Mouse (Mus musculus): ENCODE measurements around the gene Cttn.

Gene Cttn

GRCm38 (mm10) chr7:144470545-144471059, at the start of gene Cttn:
Cttn (minus strand) TSS chr7:144471009.
- DNase-seq (ENCODE audit: low read depth in 2 of 2, low spot score in 2 of 2): no peak

GRCm38 (mm10) chr7:144519852-144520251, 49.0 kb upstream of the Cttn start:
- DNase-seq (ENCODE audit: low read depth in 2 of 2, low spot score in 2 of 2): no peak

DNA sequence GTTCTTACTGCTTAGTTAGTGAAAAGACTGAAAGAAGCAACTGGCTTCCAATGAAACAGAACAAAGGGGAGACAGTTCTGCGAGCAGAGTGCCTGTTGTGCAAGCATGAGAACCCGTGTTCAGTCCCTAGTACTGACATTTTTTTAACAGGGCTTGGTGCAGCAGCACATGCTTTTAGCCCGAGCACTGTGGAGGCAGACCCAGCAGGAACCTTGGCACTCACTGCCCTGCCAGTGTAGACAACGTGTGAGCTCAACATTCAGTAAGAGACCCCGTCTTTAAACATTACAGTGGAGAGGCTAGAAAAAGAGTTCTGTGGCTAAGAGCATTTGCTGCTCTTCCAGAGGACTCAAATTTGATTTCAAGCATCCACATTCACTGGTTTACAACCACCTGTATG, 45.9 kb upstream of the Cttn start:
- DNase-seq (ENCODE audit: low read depth in 2 of 2, low spot score in 2 of 2): no peak

- no peak for DNase-seq (ENCODE audit: low read depth in 2 of 2, low spot score in 2 of 2)
Observed at GRCm38 (mm10) chr7:144509090-144509489, 38.3 kb upstream of the Cttn start.

DNA sequence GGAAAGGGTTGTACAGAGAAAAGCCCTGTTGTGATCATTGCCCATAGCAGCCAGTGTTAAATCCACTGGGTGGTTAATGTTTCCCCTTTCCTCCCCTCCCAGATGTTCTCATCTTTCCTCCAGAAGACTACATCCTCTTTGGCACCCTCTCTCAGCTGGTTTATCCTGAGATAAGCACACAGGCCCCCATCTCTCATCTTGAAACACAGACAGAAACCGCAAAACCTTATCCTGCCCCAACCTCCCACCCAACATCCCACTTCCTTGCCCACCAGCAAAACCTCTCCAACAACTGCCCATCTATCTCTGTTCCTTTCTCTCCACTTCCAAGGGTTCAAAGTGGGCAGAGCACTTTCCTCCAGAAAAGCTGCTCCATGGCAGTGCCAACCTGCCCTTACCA, 36.0 kb upstream of the Cttn start:
- no peak for DNase-seq (ENCODE audit: low read depth in 2 of 2, low spot score in 2 of 2)

DNA sequence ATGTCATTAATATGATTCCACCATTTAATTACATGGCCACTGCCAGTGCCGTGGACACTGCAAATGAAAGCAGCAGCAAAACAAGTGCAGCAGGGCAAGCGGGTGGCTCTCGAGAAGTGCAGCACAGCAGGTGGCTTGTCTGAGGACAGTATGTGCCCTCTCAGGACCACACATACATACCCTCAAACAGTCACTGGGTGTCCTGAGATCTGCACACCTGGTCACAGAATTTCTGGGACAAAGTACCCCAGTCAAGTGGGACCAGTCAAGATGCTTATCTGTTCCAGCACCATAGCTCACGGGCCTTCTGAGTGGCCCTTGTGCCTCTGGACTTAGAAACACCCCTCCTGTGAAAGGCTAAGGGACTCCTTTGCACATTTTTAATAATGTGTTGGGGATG, 33.1 kb upstream of the Cttn start:
- DNase-seq (ENCODE audit: low read depth in 2 of 2, low spot score in 2 of 2): no peak

DNA sequence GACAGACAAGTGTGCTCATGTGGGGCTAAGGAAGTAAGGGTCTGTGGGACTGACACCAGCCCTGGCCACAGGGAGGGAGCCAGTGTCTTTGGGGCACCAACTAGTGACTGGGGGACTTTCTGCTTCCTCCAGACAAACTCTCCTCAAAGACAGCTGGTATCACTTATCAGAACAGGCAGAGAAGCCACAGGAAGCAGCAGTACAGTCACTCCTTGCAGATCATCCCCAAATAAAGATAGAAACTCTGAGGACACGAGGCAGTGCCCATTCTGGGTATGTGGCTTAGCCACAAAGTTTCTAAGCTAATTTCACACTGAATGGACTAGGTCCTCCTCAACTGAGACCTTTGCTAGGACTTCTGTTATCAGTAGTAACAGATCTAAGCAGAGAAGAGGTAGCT, 22.1 kb upstream of the Cttn start:
- no peak for DNase-seq (ENCODE audit: low read depth in 2 of 2, low spot score in 2 of 2)

DNA sequence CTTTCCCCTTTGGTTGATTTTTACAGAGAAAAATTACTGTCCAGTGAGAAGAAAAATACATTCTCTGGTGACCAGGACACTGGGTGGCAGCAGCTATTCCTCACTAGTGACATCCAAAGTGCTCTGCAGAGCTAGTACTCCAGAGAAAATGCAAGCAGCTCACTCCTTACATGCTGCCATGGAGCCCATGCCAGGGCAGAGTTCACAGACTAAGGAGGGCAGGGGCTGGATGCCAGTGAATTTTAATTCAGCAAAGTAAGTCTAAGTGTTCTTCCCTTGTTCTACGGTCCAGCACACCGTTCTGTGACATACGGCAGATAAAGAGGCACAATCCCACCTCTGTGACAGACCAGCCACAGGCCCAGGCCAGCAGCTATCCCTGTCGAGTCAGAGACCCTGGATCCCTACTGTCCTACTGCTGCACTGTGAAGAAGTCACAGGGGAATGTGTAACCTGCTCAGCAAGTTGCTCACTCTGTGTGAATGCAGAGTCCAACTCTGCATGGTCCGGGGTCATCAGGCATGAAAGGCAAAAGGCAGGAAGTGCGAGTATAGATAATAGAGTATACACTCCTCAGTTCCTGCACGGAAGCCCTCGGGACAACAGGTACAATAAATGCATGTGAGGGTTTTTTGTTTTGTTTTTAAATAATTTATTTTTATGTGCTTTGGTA, 19.5 kb upstream of the Cttn start:
- DNase-seq (ENCODE audit: low read depth in 2 of 2, low spot score in 2 of 2): no peak

GRCm38 (mm10) chr7:144489067-144489774, 18.4 kb upstream of the Cttn start:
- no peak for DNase-seq (ENCODE audit: low read depth in 2 of 2, low spot score in 2 of 2)

DNA sequence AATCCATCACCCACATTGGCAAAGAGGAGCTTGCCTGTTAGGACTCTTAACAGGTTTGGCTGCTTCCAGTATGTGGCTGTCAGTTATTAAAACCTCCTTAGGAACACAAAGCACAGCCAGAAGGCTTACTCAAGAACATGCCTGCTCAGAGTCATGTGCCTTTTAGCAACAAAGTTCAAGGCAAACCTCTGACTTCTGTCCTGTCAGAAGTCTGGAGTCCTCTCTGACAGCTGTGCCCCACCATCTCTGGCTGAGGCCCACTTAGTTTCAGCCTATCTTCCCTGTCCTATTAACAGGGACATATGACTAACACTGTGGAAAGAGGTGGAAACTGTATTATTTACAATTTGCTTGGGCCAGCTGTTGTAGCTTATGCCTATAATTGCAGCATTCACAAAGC, 9.5 kb upstream of the Cttn start:
- no peak for DNase-seq (ENCODE audit: low read depth in 2 of 2, low spot score in 2 of 2)

- no peak for DNase-seq (ENCODE audit: low read depth in 2 of 2, low spot score in 2 of 2)
Observed at GRCm38 (mm10) chr7:144479569-144479968, 8.8 kb upstream of the Cttn start.

- no peak for DNase-seq (ENCODE audit: low read depth in 2 of 2, low spot score in 2 of 2)
Observed at GRCm38 (mm10) chr7:144475741-144476140, 4.9 kb upstream of the Cttn start.

DNA sequence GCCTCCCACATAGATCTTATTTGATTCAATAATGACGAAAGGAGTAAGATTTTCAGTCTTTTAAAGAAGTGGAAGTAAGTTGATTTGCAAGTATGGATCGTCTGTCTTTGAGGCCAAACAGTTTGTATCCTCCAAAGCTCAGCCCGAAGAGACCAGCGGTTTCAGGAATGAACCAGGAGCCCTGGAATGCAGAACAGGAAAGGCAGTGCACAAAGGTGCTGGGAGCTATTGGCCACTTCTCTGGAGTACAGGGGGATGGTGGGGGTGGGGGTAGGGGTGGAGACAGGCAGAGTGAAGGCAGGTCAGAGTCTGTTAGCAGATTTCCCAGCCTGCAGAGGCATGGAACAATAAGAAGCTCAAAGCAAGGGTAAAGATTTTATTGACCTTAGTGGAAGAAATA, 2.7 kb upstream of the Cttn start:
- DNase-seq (ENCODE audit: low read depth in 2 of 2, low spot score in 2 of 2): no peak

DNA sequence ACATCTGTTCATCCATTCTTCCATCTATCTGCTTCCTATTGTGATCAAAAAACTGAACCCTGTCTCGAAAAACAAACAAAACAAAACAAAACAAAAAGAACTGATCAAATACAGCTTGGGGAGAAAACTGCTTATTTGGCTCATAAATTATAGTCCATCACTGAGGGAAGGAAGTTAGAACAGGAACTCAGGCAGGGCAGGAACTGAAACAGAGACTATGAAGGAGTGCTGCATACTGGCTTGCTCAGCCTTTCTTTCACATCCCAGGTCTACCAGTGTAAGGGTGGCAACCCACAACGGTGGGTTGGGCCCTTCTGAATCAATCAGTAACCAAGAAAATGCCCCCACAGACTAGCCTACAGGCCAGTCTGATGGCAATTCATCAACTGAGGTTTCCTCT, 294 bp upstream of the Cttn start:
- no peak for DNase-seq (ENCODE audit: low read depth in 2 of 2, low spot score in 2 of 2)

GRCm38 (mm10) chr7:144469908-144470544, 783 bp downstream of the Cttn start:
- no peak for DNase-seq (ENCODE audit: low read depth in 2 of 2, low spot score in 2 of 2)

DNA sequence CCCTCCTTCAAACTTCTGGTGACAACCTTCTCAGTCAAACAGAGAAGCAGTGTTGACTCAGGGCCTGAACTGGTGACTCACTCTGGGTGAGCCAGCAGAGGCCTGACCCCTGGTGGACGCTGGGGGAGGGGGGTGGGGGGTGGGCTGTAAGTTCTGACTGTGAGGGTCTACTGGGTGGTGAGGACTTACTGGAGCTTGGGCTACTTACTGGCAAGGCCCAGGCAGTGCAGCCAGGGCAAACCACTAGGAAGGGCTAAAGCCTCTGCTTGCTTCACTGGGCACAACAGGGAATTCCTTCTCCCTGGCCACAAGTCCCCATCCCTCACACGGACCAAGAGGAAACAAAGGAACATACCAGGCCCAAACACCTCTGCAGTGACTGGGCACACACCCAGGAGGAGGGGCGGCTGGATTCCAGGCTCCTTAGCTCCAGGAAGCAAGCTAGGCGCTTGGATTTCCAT, 1.6 kb downstream of the Cttn start:
- no peak for DNase-seq (ENCODE audit: low read depth in 2 of 2, low spot score in 2 of 2)

- no peak for DNase-seq (ENCODE audit: low read depth in 2 of 2, low spot score in 2 of 2)
Observed at GRCm38 (mm10) chr7:144468741-144469140, 2.1 kb downstream of the Cttn start.

GRCm38 (mm10) chr7:144462577-144462976, 8.2 kb downstream of the Cttn start:
- DNase-seq (ENCODE audit: low read depth in 2 of 2, low spot score in 2 of 2): no peak

GRCm38 (mm10) chr7:144461246-144461902, 9.4 kb downstream of the Cttn start:
- DNase-seq (ENCODE audit: low read depth in 2 of 2, low spot score in 2 of 2): no peak

GRCm38 (mm10) chr7:144458881-144459280, 11.9 kb downstream of the Cttn start:
- no peak for DNase-seq (ENCODE audit: low read depth in 2 of 2, low spot score in 2 of 2)

- no peak for DNase-seq (ENCODE audit: low read depth in 2 of 2, low spot score in 2 of 2)
Observed at GRCm38 (mm10) chr7:144450661-144451060, 20.1 kb downstream of the Cttn start.

Data from CD8-positive naive resting alpha-beta T cell, adult 2 months (primary cell).